Mouse (Mus musculus) testis, adult 2 months (tissue): ENCODE results near the gene Tmem253.

ENCODE experiments used
- CTCF ChIP-seq: fragments of 200-500 bp; IDR thresholded peaks from 2 replicates; pipeline ENCODE4 v1.5.1; 2012; ENCODE audit warnings: low read depth, mild to moderate bottlenecking, inconsistent platforms, low read length, moderate library complexity; ENCODE audit not compliant: control insufficient read depth, insufficient read depth, insufficient replicate concordance
- POLR2A ChIP-seq: fragments of 200-500 bp; IDR thresholded peaks from 2 replicates; pipeline ENCODE4 v1.6.1; 2012; ENCODE audit warnings: low read depth, mild to moderate bottlenecking, inconsistent platforms, low read length, moderate library complexity; ENCODE audit not compliant: control insufficient read depth

DNA sequence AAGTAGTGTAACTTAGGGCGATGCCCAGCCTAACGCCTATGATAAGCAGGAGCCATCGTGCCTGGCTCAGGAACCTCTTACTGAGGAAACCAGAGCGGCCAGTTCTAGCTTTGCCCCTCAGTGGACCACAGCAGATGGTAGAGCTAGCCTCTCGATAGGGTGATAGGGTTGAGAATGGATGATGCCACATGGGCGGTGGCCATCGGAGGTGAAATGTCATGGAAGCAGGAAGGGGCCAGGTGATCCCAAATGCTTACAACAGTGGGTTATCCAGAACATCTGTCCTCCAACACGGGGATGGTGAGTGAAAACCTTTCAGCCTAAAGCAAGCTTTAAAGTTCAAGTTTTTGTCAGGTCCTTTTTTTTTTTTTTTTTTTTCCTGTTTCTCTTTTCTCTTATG, 46.3 kb downstream of the Tmem253 start:
- TF ChIP-seq CTCF (no peak), POLR2A (no peak)
